Mouse (Mus musculus) liver (tissue): ENCODE results near the gene Gm10721.
A peak's percentile ranks its signal among the peaks of the same experiment; 100 is the strongest.
"Not testable (repeated sequence)": the region's sequence is repeated elsewhere in the genome, so short reads cannot be mapped to it uniquely, and the experiment has no call there.

Experiments used
- DNase-seq: peaks from one replicate; pipeline ENCODE4 v3.0.0-alpha.2; 2020; ENCODE audit warnings: mixed read lengths

Gm10721 gene

DNA sequence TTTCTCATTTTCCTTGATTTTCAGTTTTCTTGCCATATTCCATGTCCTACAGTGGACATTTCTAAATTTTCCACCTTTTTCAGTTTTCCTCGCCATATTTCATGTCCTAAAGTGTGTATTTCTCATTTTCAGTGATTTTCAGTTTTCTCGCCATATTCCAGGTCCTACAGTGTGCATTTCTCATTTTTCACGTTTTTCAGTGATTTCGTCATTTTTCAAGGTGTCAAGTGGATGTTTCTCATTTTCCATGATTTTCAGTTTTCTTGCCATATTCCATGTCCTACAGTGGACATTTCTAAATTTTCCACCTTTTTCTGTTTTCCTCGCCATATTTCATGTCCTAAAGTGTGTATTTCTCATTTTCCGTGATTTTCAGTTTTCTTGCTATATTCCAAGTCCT lies 12.7 kb downstream of the Gm10721 start:
- not testable (repeated sequence) for DNase-seq

DNA sequence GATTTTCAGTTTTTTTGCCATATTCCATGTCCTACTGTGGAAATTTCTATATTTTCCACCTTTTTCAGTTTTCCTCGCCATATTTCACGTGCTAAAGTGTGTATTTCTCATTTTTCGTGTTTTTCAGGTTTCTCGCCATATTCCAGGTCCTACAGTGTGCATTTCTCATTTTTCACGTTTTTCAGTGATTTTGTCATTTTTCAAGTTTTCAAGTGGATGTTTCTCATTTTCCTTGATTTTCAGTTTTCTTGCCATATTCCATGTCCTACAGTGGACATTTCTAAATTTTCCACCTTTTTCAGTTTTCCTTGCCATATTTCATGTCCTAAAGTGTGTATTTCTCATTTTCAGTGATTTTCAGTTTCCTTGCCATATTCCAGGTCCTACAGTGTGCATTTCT lies 13.2 kb downstream of the Gm10721 start:
- DNase-seq = not testable (repeated sequence)

DNA sequence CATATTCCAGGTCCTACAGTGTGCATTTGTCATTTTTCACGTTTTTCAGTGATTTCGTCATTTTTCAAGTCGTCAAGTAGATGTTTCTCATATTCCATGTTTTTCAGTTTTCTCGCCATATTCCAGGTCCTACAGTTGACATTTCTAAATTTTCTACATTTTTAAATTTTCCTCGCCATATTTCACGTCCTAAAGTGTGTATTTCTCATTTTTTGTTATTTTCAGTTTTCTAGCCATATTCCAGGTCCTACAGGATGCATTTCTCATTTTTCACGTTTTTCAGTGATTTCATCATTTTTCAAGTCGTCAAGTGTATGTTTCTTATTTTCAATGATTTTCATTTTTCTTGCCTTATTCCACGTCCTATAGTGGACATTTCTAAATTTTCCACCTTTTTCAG lies 13.8 kb downstream of the Gm10721 start:
- not testable (repeated sequence) for DNase-seq

DNA sequence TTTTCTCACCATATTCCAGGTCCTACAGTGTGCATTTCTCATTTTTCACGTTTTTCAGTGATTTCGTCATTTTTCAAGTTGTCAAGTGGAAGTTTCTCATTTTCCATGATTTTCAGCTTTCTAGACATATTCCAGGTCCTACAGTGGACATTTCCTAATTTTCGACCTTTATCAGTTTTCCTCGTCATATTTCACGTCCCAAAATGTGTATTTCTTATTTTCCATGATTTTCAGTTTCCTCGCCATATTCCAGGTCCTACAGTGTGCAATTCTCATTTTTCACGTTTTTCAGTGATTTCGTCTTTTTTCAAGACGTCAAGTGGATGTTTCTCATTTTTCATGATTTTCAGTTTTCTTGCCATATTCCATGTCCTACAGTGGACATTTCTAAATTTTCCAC lies 14.3 kb downstream of the Gm10721 start:
- peak; percentile 47 for DNase-seq

DNA sequence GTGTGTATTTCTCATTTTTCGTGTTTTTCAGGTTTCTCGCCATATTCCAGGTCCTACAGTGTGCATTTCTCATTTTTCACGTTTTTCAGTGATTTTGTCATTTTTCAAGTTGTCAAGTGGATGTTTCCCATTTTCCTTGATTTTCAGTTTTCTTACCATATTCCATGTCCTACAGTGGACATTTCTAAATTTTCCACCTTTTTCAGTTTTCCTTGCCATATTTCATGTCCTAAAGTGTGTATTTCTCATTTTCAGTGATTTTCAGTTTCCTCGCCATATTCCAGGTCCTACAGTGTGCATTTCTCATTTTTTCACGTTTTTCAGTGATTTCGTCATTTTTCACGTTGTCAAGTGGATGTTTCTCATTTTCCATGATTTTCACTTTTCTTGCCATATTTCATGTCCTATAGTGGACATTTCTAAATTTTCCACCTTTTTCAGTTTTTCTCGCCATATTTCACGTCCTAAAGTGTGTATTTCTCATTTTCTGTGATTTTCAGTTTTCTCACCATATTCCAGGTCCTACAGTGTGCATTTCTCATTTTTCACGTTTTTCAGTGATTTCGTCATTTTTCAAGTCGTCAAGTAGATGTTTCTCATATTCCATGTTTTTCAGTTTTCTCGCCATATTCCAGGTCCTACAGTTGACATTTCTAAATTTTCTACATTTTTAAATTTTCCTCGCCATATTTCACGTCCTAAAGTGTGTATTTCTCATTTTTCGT lies 16.5 kb downstream of the Gm10721 start:
- not testable (repeated sequence) for DNase-seq

DNA sequence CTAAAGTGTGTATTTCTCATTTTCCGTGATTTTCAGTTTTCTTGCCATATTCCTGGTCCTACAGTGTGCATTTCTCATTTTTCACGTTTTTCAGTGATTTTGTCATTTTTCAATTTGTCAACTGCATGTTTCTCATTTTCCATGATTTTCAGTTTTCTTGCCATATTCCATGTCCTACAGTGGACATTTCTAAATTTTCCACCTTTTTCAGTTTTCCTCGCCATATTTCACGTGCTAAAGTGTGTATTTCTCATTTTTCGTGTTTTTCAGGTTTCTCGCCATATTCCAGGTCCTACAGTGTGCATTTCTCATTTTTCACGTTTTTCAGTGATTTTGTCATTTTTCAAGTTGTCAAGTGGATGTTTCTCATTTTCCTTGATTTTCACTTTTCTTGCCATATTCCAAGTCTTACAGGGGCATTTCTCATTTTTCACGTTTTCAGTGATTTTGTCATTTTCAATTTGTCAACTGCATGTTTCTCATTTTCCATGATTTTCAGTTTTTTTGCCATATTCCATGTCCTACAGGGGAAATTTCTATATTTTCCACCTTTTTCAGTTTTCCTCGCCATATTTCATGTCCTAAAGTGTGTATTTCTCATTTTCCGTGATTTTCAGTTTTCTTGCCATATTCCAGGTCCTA lies 17.9 kb downstream of the Gm10721 start:
- peak; percentile 78 for DNase-seq

DNA sequence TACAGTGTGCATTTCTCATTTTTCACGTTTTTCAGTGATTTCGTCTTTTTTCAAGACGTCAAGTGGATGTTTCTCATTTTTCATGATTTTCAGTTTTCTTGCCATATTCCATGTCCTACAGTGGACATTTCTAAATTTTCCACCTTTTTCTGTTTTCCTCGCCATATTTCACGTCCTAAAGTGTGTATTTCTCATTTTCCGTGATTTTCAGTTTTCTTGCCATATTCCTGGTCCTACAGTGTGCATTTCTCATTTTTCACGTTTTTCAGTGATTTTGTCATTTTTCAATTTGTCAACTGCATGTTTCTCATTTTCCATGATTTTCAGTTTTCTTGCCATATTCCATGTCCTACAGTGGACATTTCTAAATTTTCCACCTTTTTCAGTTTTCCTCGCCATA lies 21.4 kb downstream of the Gm10721 start, which contains the start of gene Gm17535:
Gene Gm17535, plus strand, starts transcription at position 301 of the 400 bp plus-strand sequence.
- DNase-seq = not testable (repeated sequence)

DNA sequence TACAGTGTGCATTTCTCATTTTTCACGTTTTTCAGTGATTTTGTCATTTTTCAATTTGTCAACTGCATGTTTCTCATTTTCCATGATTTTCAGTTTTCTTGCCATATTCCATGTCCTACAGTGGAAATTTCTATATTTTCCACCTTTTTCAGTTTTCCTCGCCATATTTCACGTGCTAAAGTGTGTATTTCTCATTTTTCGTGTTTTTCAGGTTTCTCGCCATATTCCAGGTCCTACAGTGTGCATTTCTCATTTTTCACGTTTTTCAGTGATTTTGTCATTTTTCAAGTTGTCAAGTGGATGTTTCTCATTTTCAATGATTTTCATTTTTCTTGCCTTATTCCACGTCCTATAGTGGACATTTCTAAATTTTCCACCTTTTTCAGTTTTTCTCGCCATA lies 23.6 kb downstream of the Gm10721 start, which contains the start of gene Gm10715:
Gene Gm10715, plus strand, starts transcription at position 301 of the 400 bp plus-strand sequence.
- not testable (repeated sequence) for DNase-seq

DNA sequence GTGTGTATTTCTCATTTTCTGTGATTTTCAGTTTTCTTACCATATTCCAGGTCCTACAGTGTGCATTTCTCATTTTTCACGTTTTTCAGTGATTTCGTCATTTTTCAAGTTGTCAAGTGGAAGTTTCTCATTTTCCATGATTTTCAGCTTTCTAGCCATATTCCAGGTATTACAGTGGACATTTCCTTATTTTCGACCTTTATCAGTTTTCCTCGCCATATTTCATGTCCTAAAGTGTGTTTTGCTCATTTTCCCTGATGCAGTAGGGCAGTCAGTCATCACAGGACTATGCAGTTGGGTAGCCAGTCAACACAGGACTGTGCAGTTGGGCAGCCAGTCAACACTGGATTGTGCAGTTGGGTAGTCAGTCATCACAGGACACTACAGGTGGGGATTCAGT lies 25.2 kb downstream of the Gm10721 start:
- DNase-seq = not testable (repeated sequence)
